Mouse (Mus musculus): ENCODE data around the gene Ccl24. TPM values are rescaled to one million over a fixed set of nuclear protein-coding genes. Genes with fewer than 3 reads are reported as not detected.

The Ccl24 gene
- polyA plus RNA-seq, 1 experiment from 2014 or later, result 2.9 TPM

DNA sequence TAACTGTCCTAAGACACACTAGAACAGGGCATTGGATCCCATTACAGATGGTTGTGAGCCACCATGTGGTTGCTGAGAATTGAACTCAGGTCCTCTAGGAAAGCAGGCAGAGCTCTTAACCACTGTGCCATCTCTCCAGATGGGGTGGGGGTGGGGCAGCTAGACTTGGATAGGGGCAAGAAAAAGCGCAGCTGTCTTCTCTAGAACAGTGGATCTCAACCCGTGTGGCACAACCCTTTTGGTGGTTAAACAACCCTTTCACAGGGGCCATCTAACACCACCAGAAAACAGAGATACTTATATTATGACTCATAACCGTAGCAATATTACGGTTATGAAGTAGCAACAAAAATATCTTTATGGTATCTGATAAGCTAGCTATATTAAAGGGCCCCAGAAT is 14.9 kb upstream of the Ccl24 start:
- no peak overlapping the region for H3K9ac ChIP-seq (ENCODE audit: low read length)
- WGBS, result 81% methylated on average over 4 of the region's 4 CpGs
- H3K4me1 ChIP-seq (replicated peaks; ENCODE audit: control insufficient read depth, insufficient read depth, low read length), result no peaks in the 10 kb centered on the region
- no peaks in the 10 kb centered on the region for H3K27me3 ChIP-seq (ENCODE audit: control insufficient read depth, insufficient read depth, low read depth, low read length)
- H3K36me3 ChIP-seq (ENCODE audit: control insufficient read depth, insufficient read depth, low read length), result no peaks in the 10 kb centered on the region
- H3K4me3 ChIP-seq (ENCODE audit: low read length), result no peak overlapping the region
- no peak overlapping the region for H3K4me2 ChIP-seq (ENCODE audit: low read depth, low read length)
- H3K9me3 ChIP-seq (ENCODE audit: control insufficient read depth, low read length), result peaks cover 2% of the 10 kb centered on the region
- H3K27ac ChIP-seq (ENCODE audit: low read length), result no peak overlapping the region
- ATAC-seq (ENCODE audit: low read depth), result no peak

DNA sequence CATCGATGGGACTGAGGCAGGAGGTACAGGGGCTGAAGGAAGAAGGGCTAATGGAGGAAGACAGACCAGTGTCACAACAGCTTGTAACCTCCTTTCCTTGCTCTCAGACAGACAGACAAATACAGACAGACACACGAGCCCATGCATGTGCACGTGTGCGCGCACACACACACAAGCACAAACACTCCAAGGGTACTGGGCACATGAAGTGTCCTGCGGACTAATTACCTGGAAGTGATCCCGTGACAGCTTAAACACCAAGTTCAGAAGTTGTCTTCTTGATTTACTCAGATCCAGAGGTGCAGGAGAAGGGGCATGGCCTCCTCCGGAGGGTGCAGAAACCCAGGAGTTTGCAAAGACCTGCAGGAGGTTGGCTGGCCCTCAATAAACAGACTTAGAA is 12.8 kb upstream of the Ccl24 start:
- ATAC-seq (ENCODE audit: low read depth), result no peak
- 78% methylated on average over 8 of the region's 8 CpGs for WGBS
- Histone ChIP-seq H3K9ac (ENCODE audit: low read length) (no peak overlapping the region), H3K4me3 (ENCODE audit: low read length) (no peak overlapping the region), H3K4me2 (ENCODE audit: low read depth, low read length) (no peak overlapping the region), H3K27me3 (ENCODE audit: control insufficient read depth, insufficient read depth, low read depth, low read length) (no peaks in the 10 kb centered on the region), H3K27ac (ENCODE audit: low read length) (no peak overlapping the region), H3K9me3 (ENCODE audit: control insufficient read depth, low read length) (peaks cover 2% of the 10 kb centered on the region), H3K4me1 (replicated peaks; ENCODE audit: control insufficient read depth, insufficient read depth, low read length) (no peaks in the 10 kb centered on the region), H3K36me3 (ENCODE audit: control insufficient read depth, insufficient read depth, low read length) (no peaks in the 10 kb centered on the region)

DNA sequence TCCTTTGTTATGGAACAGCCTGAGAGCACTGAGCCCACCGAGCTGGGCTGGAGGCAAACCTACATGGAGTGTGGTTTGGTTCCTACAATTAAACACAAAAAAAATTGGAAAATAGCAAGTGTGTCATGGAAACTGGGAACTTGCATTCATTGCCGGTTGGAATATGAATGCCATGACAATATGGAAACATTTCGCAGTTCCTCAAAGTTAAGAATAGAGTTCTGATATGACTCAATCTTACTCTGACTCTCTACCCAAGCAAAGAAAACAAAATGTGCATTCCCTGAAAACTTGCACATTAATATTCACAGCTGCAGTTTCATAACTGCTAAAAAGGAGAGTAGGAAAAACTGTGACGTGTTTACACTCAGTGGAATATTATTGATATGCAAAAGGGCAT is 9.5 kb upstream of the Ccl24 start:
- no peaks in the 10 kb centered on the region for H3K9me3 ChIP-seq (ENCODE audit: control insufficient read depth, low read length)
- no peaks in the 10 kb centered on the region for H3K27me3 ChIP-seq (ENCODE audit: control insufficient read depth, insufficient read depth, low read depth, low read length)
- no peak overlapping the region for H3K27ac ChIP-seq (ENCODE audit: low read length)
- no peaks in the 10 kb centered on the region for H3K4me1 ChIP-seq (replicated peaks; ENCODE audit: control insufficient read depth, insufficient read depth, low read length)
- WGBS, result 83% methylated on average over 4 of the region's 4 CpGs
- no peak overlapping the region for H3K9ac ChIP-seq (ENCODE audit: low read length)
- no peaks in the 10 kb centered on the region for H3K36me3 ChIP-seq (ENCODE audit: control insufficient read depth, insufficient read depth, low read length)
- no peak overlapping the region for H3K4me3 ChIP-seq (ENCODE audit: low read length)
- H3K4me2 ChIP-seq (ENCODE audit: low read depth, low read length), result no peak overlapping the region
- no peak for ATAC-seq (ENCODE audit: low read depth)

DNA sequence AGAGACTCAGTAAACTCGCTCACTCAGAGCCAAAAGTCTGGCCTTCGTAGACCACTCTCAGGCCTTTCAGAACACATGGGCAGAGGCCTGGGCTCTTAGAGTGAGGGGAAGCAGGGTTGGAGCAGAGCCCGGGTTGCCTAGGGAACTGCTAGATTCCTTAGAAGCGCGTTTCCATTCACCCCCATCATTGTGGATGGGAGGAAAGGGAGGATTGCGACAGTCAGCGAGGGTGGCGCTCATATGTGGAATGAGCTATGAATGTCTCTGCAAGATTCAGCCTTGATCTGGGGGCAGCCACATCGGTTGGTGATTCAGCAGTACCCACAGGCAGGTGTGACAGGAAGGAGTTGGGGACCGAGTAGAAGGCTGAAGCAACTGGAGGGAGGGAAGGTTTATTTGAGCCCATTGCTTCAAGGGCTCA is 6.5 kb upstream of the Ccl24 start:
- Histone ChIP-seq H3K27ac (ENCODE audit: low read length) (no peak overlapping the region), H3K4me2 (ENCODE audit: low read depth, low read length) (no peak overlapping the region), H3K4me1 (replicated peaks; ENCODE audit: control insufficient read depth, insufficient read depth, low read length) (no peaks in the 10 kb centered on the region), H3K36me3 (ENCODE audit: control insufficient read depth, insufficient read depth, low read length) (no peaks in the 10 kb centered on the region), H3K4me3 (ENCODE audit: low read length) (no peak overlapping the region), H3K27me3 (ENCODE audit: control insufficient read depth, insufficient read depth, low read depth, low read length) (no peaks in the 10 kb centered on the region), H3K9me3 (ENCODE audit: control insufficient read depth, low read length) (no peaks in the 10 kb centered on the region), H3K9ac (ENCODE audit: low read length) (no peak overlapping the region)
- WGBS, result 77% methylated on average over 10 of the region's 10 CpGs
- no peak for ATAC-seq (ENCODE audit: low read depth)

DNA sequence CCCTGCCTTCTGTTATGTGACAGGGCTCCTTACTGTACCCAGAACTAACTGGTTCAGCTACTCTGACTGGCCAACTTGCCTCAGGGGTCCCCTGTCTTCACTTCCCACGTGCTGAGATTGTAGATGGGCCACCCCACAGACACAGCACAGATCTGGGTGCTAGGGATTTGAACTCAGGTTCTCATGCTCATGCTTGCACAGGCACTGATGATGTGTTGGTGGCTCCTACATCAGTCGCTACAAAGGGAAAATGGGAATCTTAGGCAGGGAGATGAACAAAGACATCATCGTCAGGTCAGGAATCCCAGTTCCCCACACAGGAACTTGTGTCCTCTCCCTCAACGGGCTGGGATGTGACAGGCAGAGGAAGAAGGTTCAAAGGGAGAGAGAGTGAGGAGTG is 3.2 kb upstream of the Ccl24 start:
- Histone ChIP-seq H3K4me2 (ENCODE audit: low read depth, low read length) (no peak overlapping the region), H3K27me3 (ENCODE audit: control insufficient read depth, insufficient read depth, low read depth, low read length) (no peaks in the 10 kb centered on the region), H3K36me3 (ENCODE audit: control insufficient read depth, insufficient read depth, low read length) (no peaks in the 10 kb centered on the region), H3K27ac (ENCODE audit: low read length) (no peak overlapping the region), H3K4me3 (ENCODE audit: low read length) (no peak overlapping the region), H3K9ac (ENCODE audit: low read length) (no peak overlapping the region), H3K9me3 (ENCODE audit: control insufficient read depth, low read length) (no peaks in the 10 kb centered on the region), H3K4me1 (replicated peaks; ENCODE audit: control insufficient read depth, insufficient read depth, low read length) (no peaks in the 10 kb centered on the region)
- 55% methylated on average over 4 of the region's 4 CpGs for WGBS
- no peak for ATAC-seq (ENCODE audit: low read depth)

DNA sequence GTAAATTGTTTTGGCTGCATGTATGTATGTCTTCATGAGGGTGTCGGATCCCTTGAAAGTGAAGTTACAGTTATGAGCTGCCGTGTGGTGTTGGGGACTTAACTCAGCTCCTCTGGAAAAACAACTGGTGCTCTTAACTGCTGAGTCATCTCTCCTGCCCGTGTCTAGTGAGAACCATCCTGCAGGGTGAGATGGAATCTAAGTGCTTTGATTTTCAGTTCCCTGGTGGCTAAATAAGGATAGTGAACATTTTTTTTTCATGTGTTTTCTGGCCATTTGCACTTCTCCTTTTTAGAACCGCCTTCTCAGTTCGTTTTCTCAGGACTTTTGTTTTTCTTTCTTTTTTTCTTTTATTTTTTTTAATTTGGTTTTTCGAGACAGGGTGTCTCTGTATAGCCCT is 4.2 kb downstream of the Ccl24 start:
- Histone ChIP-seq H3K4me2 (ENCODE audit: low read depth, low read length) (no peak overlapping the region), H3K9me3 (ENCODE audit: control insufficient read depth, low read length) (no peaks in the 10 kb centered on the region), H3K27ac (ENCODE audit: low read length) (no peak overlapping the region), H3K4me3 (ENCODE audit: low read length) (no peak overlapping the region), H3K36me3 (ENCODE audit: control insufficient read depth, insufficient read depth, low read length) (no peaks in the 10 kb centered on the region), H3K9ac (ENCODE audit: low read length) (no peak overlapping the region), H3K27me3 (ENCODE audit: control insufficient read depth, insufficient read depth, low read depth, low read length) (no peaks in the 10 kb centered on the region), H3K4me1 (replicated peaks; ENCODE audit: control insufficient read depth, insufficient read depth, low read length) (no peaks in the 10 kb centered on the region)
- no peak for ATAC-seq (ENCODE audit: low read depth)
- WGBS, result 59% methylated on average over 6 of the region's 6 CpGs

DNA sequence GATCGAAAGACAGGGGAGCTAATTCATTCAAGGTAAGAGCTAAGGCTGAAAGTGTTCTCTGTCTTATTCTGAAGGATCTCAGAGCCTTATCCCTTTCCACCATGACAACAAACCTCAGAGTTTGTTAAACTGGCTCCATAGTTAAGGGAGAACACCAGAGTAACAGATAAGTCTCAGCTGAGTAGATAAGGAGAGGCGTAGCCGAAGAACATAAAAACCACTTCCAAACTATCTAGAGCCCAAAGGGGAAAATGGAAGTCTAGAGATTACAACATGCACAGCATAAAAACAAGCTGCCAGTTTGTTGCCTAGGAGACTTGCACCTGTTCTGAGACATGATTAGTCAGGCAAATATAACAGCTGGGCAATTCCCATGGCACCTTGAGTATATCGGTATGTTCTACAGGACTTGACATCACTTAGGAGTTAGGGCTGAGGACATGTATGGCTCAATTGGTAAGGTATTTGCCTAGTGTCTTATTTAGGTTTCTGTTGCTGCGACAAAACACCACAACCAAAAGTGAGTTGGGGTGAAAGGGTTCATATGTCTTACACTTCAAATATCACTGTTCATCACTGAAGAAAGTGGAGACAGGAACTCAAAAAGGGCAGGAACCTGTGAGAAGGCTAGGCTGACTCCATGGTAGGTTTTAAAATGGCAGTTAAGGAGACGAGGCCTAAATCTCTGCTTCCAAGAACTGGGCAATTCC is 5.1 kb downstream of the Ccl24 start:
- no peaks in the 10 kb centered on the region for H3K4me1 ChIP-seq (replicated peaks; ENCODE audit: control insufficient read depth, insufficient read depth, low read length)
- H3K36me3 ChIP-seq (ENCODE audit: control insufficient read depth, insufficient read depth, low read length), result no peaks in the 10 kb centered on the region
- ATAC-seq (ENCODE audit: low read depth), result no peak
- no peak overlapping the region for H3K27ac ChIP-seq (ENCODE audit: low read length)
- 85% methylated on average over 6 of the region's 6 CpGs for WGBS
- H3K9ac ChIP-seq (ENCODE audit: low read length), result no peak overlapping the region
- H3K4me2 ChIP-seq (ENCODE audit: low read depth, low read length), result no peak overlapping the region
- H3K27me3 ChIP-seq (ENCODE audit: control insufficient read depth, insufficient read depth, low read depth, low read length), result no peaks in the 10 kb centered on the region
- H3K4me3 ChIP-seq (ENCODE audit: low read length), result no peak overlapping the region
- H3K9me3 ChIP-seq (ENCODE audit: control insufficient read depth, low read length), result no peaks in the 10 kb centered on the region

DNA sequence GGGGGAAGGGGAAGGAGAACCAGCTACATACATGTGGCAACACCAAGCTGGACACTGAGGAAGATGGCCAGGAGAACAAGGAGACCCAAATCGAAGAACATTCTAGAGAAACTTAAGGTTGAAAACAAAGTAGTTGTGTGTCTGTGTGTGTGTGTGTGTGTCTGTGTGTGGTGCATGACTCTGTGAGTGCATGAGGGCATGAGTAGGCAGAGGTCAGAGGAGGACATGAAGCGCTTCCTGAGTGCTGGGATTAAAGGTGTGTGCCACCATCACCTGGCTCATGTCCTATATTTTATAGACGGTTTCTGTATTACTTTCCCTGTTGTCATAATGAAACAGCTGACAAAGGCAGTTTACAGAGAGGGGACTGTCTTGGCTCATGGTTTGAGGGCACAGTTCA is 9.4 kb downstream of the Ccl24 start, which contains the start of gene Ccl26:
Gene Ccl26 (minus strand): TSS at position 101 of the 400 bp plus-strand sequence.
- Histone ChIP-seq H3K4me2 (ENCODE audit: low read depth, low read length) (no peak within 1 kb of the TSS), H3K4me1 (replicated peaks; ENCODE audit: control insufficient read depth, insufficient read depth, low read length) (no peaks in the 10 kb centered on the region), H3K27me3 (ENCODE audit: control insufficient read depth, insufficient read depth, low read depth, low read length) (no peaks in the 10 kb centered on the region), H3K4me3 (ENCODE audit: low read length) (no peak within 1 kb of the TSS), H3K36me3 (ENCODE audit: control insufficient read depth, insufficient read depth, low read length) (no peaks in the 10 kb centered on the region), H3K9me3 (ENCODE audit: control insufficient read depth, low read length) (no peaks in the 10 kb centered on the region), H3K9ac (ENCODE audit: low read length) (no peak within 1 kb of the TSS), H3K27ac (ENCODE audit: low read length) (no peak within 1 kb of the TSS)
- ATAC-seq (ENCODE audit: low read depth), result no peak
- 75% methylated on average over 3 of the region's 3 CpGs for WGBS

DNA sequence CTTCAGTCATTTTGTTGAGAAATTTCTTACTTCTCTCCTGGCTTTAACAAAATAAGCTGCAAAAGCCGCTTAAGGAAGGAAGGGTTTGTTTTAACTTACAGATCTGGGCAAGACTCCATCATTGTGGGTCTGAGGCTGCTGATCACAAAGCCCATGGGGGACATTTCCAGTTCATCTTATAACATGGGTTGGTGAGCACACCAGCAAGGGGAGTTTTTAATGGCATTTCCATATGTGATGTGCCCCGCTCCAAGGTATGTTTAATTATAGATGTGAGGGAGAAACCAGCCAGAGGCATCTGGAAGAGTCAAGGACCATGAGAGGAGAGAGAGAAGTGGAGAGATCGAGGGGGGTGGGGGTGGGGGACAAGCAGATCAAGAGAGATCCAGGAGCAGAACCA is 15.2 kb downstream of the Ccl24 start:
- ATAC-seq (ENCODE audit: low read depth), result no peak
- no peak overlapping the region for H3K9ac ChIP-seq (ENCODE audit: low read length)
- no peaks in the 10 kb centered on the region for H3K27me3 ChIP-seq (ENCODE audit: control insufficient read depth, insufficient read depth, low read depth, low read length)
- no peak overlapping the region for H3K27ac ChIP-seq (ENCODE audit: low read length)
- no peak overlapping the region for H3K4me3 ChIP-seq (ENCODE audit: low read length)
- no peak overlapping the region for H3K4me2 ChIP-seq (ENCODE audit: low read depth, low read length)
- H3K36me3 ChIP-seq (ENCODE audit: control insufficient read depth, insufficient read depth, low read length), result no peaks in the 10 kb centered on the region
- no peaks in the 10 kb centered on the region for H3K9me3 ChIP-seq (ENCODE audit: control insufficient read depth, low read length)
- 63% methylated on average over 3 of the region's 3 CpGs for WGBS
- H3K4me1 ChIP-seq (replicated peaks; ENCODE audit: control insufficient read depth, insufficient read depth, low read length), result no peaks in the 10 kb centered on the region

DNA sequence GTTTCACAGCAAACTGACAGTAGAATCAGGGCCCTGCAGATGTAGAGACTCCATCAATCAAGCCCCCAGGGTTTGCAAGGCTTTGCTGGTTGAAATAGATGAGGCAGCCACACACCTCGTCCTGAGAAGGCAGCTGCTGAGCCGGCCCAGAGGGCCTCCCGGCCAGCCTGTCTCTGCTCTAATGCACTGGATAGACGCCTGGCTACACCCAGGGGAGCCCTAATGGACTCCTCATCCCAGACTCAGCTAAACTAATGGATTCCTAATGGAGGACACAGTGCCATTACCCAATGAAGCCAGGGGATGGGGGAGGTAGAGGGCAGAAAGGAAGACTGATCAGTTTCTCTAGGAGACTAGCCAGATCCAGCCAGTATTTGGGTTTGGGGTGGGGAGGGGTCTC is 15.8 kb downstream of the Ccl24 start:
- Histone ChIP-seq H3K27ac (ENCODE audit: low read length) (no peak overlapping the region), H3K4me1 (replicated peaks; ENCODE audit: control insufficient read depth, insufficient read depth, low read length) (no peaks in the 10 kb centered on the region), H3K9me3 (ENCODE audit: control insufficient read depth, low read length) (no peaks in the 10 kb centered on the region), H3K27me3 (ENCODE audit: control insufficient read depth, insufficient read depth, low read depth, low read length) (no peaks in the 10 kb centered on the region), H3K4me3 (ENCODE audit: low read length) (no peak overlapping the region), H3K36me3 (ENCODE audit: control insufficient read depth, insufficient read depth, low read length) (no peaks in the 10 kb centered on the region), H3K9ac (ENCODE audit: low read length) (no peak overlapping the region), H3K4me2 (ENCODE audit: low read depth, low read length) (no peak overlapping the region)
- ATAC-seq (ENCODE audit: low read depth), result no peak
- WGBS, result 28% methylated on average over 4 of the region's 4 CpGs

All from lung, embryonic 16.5 days (tissue).